Mouse (Mus musculus) MEL (cell line): ENCODE results near the gene Pdgfc. TPM values are rescaled to one million over a fixed set of nuclear protein-coding genes. Genes with fewer than 3 reads are reported as not detected.

Experiments used
- DNase-seq: peaks from one replicate; pipeline ENCODE4 v3.0.0; 2011; ENCODE audit warnings: low read depth, low spot score
- H3K27ac ChIP-seq: 2 replicates; pipeline ENCODE4 v1.5.1; 2012; ENCODE audit warnings: low read depth, mild to moderate bottlenecking, control low read depth, low read length, moderate library complexity; ENCODE audit not compliant: control insufficient read depth
- H3K27me3 ChIP-seq, 2 experiments: fragments of 150-350 bp in 1 of 2; sonication (generic) in 1 of 2; 2 replicates each; pipeline ENCODE4 v1.6.1; 2012; ENCODE audit warnings: low read length in 2 of 2, mild to moderate bottlenecking in 2 of 2, improper control_type of control experiment in 1 of 2, moderate library complexity in 1 of 2; ENCODE audit not compliant: insufficient read depth in 2 of 2, control insufficient read depth in 1 of 2
- H3K36me3 ChIP-seq, 2 experiments: 2 replicates each; pipeline ENCODE4 v1.6.1; 2012 to 2014; ENCODE audit warnings: low read length in 2 of 2, improper control_type of control experiment in 1 of 2, inconsistent platforms in 1 of 2, mild to moderate bottlenecking in 1 of 2; ENCODE audit not compliant: insufficient read depth in 2 of 2, control insufficient read depth in 1 of 2
- H3K4me1 ChIP-seq, 2 experiments: fragments of 150-350 bp in 1 of 2; sonication (generic) in 1 of 2; 2 replicates each; pipeline ENCODE4 v1.6.1; 2012; ENCODE audit warnings: low read length in 2 of 2, improper control_type of control experiment in 1 of 2, mild to moderate bottlenecking in 1 of 2; ENCODE audit not compliant: insufficient read depth in 2 of 2, control insufficient read depth in 1 of 2
- H3K4me3 ChIP-seq, 2 experiments: fragments of 150-350 bp in 1 of 2; sonication (generic) in 1 of 2; 2 replicates each; pipeline ENCODE4 v1.5.1; 2012; ENCODE audit warnings: low read depth in 2 of 2, low read length in 2 of 2, mild to moderate bottlenecking in 2 of 2, moderate library complexity in 2 of 2, control low read depth in 1 of 2, improper control_type of control experiment in 1 of 2; ENCODE audit not compliant: control insufficient read depth in 1 of 2, insufficient read depth in 1 of 2
- H3K79me2 ChIP-seq: 2 replicates; pipeline ENCODE4 v1.6.1; 2012; ENCODE audit warnings: mild to moderate bottlenecking, low read length, moderate library complexity; ENCODE audit not compliant: control insufficient read depth, poor library complexity, insufficient read depth
- H3K9ac ChIP-seq: 2 replicates; pipeline ENCODE4 v1.6.1; 2012; ENCODE audit warnings: low read depth, mild to moderate bottlenecking, control low read depth, low read length, moderate library complexity; ENCODE audit not compliant: control insufficient read depth, poor library complexity, severe bottlenecking
- H3K9me3 ChIP-seq: fragments of 150-350 bp; sonication (generic); replicated peaks from 2 replicates; pipeline ENCODE4 v1.6.1; 2012; ENCODE audit warnings: mild to moderate bottlenecking, low read length, improper control_type of control experiment, moderate library complexity; ENCODE audit not compliant: insufficient read depth
- BHLHE40 ChIP-seq: IDR thresholded peaks from 2 replicates; pipeline ENCODE4 v1.6.1; 2012; ENCODE audit warnings: low read depth, mild to moderate bottlenecking, inconsistent platforms, low read length, improper control_type of control experiment, borderline replicate concordance
- CHD1 ChIP-seq: IDR thresholded peaks from 2 replicates; pipeline ENCODE4 v1.6.1; 2012; ENCODE audit warnings: low read depth, mild to moderate bottlenecking, inconsistent platforms, low read length, improper control_type of control experiment
- CTCF ChIP-seq, 3 experiments: IDR thresholded peaks in 2 of 3; conservative IDR thresholded peaks in 1 of 3; 2 replicates each; pipeline ENCODE4 v1.5.1; 2011 to 2012; ENCODE audit warnings: low read length in 3 of 3, low read depth in 2 of 3, mild to moderate bottlenecking in 2 of 3, improper control_type of control experiment in 1 of 3, inconsistent platforms in 1 of 3, mixed read lengths in 1 of 3, moderate library complexity in 1 of 3; ENCODE audit not compliant: control insufficient read depth in 1 of 3, insufficient read depth in 1 of 3, poor library complexity in 1 of 3, severe bottlenecking in 1 of 3
- EP300 ChIP-seq, 2 experiments: IDR thresholded peaks; 2 replicates each; pipeline ENCODE4 v1.6.1; 2011; ENCODE audit warnings: improper control_type of control experiment in 2 of 2, low read length in 2 of 2, low read depth in 1 of 2, mild to moderate bottlenecking in 1 of 2
- GABPA ChIP-seq: IDR thresholded peaks from 2 replicates; pipeline ENCODE4 v1.6.1; 2012; ENCODE audit warnings: low read depth, mild to moderate bottlenecking, inconsistent platforms, low read length, improper control_type of control experiment, moderate library complexity
- GATA1 ChIP-seq: IDR thresholded peaks from 2 replicates; pipeline ENCODE4 v1.6.1; 2011; ENCODE audit warnings: low read depth, low read length, improper control_type of control experiment
- HCFC1 ChIP-seq: IDR thresholded peaks from 2 replicates; pipeline ENCODE4 v1.6.1; 2012; ENCODE audit warnings: low read depth, mild to moderate bottlenecking, inconsistent platforms, low read length, improper control_type of control experiment, moderate library complexity
- MAFK ChIP-seq: IDR thresholded peaks from 2 replicates; pipeline ENCODE4 v1.6.1; 2011; ENCODE audit warnings: low read depth, mild to moderate bottlenecking, low read length, improper control_type of control experiment, borderline replicate concordance
- MAX ChIP-seq: IDR thresholded peaks from 2 replicates; pipeline ENCODE4 v1.6.1; 2011; ENCODE audit warnings: low read length, improper control_type of control experiment
- MAZ ChIP-seq: IDR thresholded peaks from 2 replicates; pipeline ENCODE4 v1.6.1; 2012; ENCODE audit warnings: low read depth, mild to moderate bottlenecking, inconsistent platforms, low read length, improper control_type of control experiment
- MXI1 ChIP-seq: IDR thresholded peaks from 2 replicates; pipeline ENCODE4 v1.6.1; 2011; ENCODE audit warnings: mild to moderate bottlenecking, low read depth, low read length, improper control_type of control experiment
- MYB ChIP-seq: IDR thresholded peaks from 2 replicates; pipeline ENCODE4 v1.6.1; 2011; ENCODE audit warnings: mild to moderate bottlenecking, low read depth, low read length, improper control_type of control experiment
- NELFE ChIP-seq: IDR thresholded peaks from 2 replicates; pipeline ENCODE4 v1.6.1; 2011; ENCODE audit warnings: low read depth, low read length, improper control_type of control experiment
- NRF1 ChIP-seq: IDR thresholded peaks from 2 replicates; pipeline ENCODE4 v1.6.1; 2014; ENCODE audit warnings: low read depth, mild to moderate bottlenecking, inconsistent platforms, low read length, improper control_type of control experiment, moderate library complexity; ENCODE audit not compliant: poor library complexity, insufficient read depth, severe bottlenecking
- POLR2AphosphoS2 ChIP-seq: IDR thresholded peaks from 2 replicates; pipeline ENCODE4 v1.6.1; 2011; ENCODE audit warnings: low read length, improper control_type of control experiment
- POLR2AphosphoS5 ChIP-seq: IDR thresholded peaks from 2 replicates; pipeline ENCODE4 v1.6.1; 2012; ENCODE audit warnings: low read depth, borderline replicate concordance, mild to moderate bottlenecking, inconsistent platforms, low read length, moderate library complexity, mixed read lengths
- RAD21 ChIP-seq: IDR thresholded peaks from 2 replicates; pipeline ENCODE4 v1.6.1; 2011; ENCODE audit warnings: mild to moderate bottlenecking, low read depth, low read length, improper control_type of control experiment
- ZC3H11A ChIP-seq: IDR thresholded peaks from 2 replicates; pipeline ENCODE4 v1.6.1; 2012; ENCODE audit warnings: low read depth, mild to moderate bottlenecking, inconsistent platforms, low read length, improper control_type of control experiment
- ZMIZ1 ChIP-seq: IDR thresholded peaks from 2 replicates; pipeline ENCODE4 v1.6.1; 2012; ENCODE audit warnings: low read depth, mild to moderate bottlenecking, inconsistent platforms, low read length, improper control_type of control experiment, moderate library complexity
- polyA plus RNA-seq, 2 experiments: library from polyadenylated mRNA; stranded (reverse) in 1 of 2; unstranded in 1 of 2; fragments of >175 nt in 1 of 2; fragments of >200 nt in 1 of 2; gene quantifications; 2 replicates each; pipeline versions ENCODE4 v1.2.1 to v1.2.4; 2012; ENCODE audit warnings: low replicate concordance in 2 of 2, low read depth in 1 of 2; ENCODE audit not compliant: insufficient read length in 2 of 2, insufficient read depth in 1 of 2, missing spikeins in 1 of 2
- total RNA-seq: library from RNA; depleted of rRNA; stranded (reverse); fragments of 300-350 nt; gene quantifications from 2 replicates; pipeline ENCODE4 v1.2.3, GENCODE M21; 2012

The Pdgfc gene
- total and polyA plus RNA-seq, 3 experiments: not detected

GRCm38 (mm10) chr3:81143730-81144129, 107.5 kb downstream of the Pdgfc start:
- no peaks in the 10 kb centered on the region for H3K79me2 ChIP-seq
- H3K27ac ChIP-seq: no peak overlapping the region
- H3K4me1 ChIP-seq: no peaks in the 10 kb centered on the region
- no peaks in the 10 kb centered on the region for H3K36me3 ChIP-seq
- H3K4me3 ChIP-seq: no peak overlapping the region
- DNase-seq: no peak
- no peak overlapping the region for H3K9ac ChIP-seq
- TF ChIP-seq RAD21 (no peak), NELFE (no peak), MAFK (no peak), POLR2AphosphoS2 (no peak), BHLHE40 (no peak), MYB (no peak)
- no peaks in the 10 kb centered on the region for H3K27me3 ChIP-seq
- no peaks in the 10 kb centered on the region for H3K9me3 ChIP-seq

- H3K36me3 ChIP-seq: no peaks in the 10 kb centered on the region
- TF ChIP-seq NRF1 (no peak), ZMIZ1 (no peak), MXI1 (no peak), GATA1 (no peak), CHD1 (no peak), GABPA (no peak), MAZ (no peak), RAD21 (no peak), BHLHE40 (no peak), MAX (no peak), CTCF (IDR thresholded peaks at IDR 0.05 in 2 of 3, conservative IDR thresholded peaks at IDR 0.05 in 1 of 3; ENCODE audit: control insufficient read depth in 1 of 3, insufficient read depth in 1 of 3, low read depth in 2 of 3, low read length in 3 of 3, poor library complexity in 1 of 3, severe bottlenecking in 1 of 3) (no peak), POLR2AphosphoS2 (no peak), POLR2AphosphoS5 (no peak), HCFC1 (no peak), NELFE (no peak), EP300 (IDR thresholded peaks at IDR 0.05; ENCODE audit: low read depth in 1 of 2, low read length in 2 of 2) (no peak), ZC3H11A (no peak)
- H3K4me1 ChIP-seq: no peaks in the 10 kb centered on the region
- no peaks in the 10 kb centered on the region for H3K79me2 ChIP-seq
- H3K27me3 ChIP-seq: no peaks in the 10 kb centered on the region
- no peak overlapping the region for H3K9ac ChIP-seq
- H3K9me3 ChIP-seq: no peaks in the 10 kb centered on the region
- no peak for DNase-seq
- no peak overlapping the region for H3K4me3 ChIP-seq
- no peak overlapping the region for H3K27ac ChIP-seq
Measured at GRCm38 (mm10) chr3:81149109-81149521, 112.9 kb downstream of the Pdgfc start.
